Mouse (Mus musculus): ENCODE measurements around the gene Fgb.

DNA sequence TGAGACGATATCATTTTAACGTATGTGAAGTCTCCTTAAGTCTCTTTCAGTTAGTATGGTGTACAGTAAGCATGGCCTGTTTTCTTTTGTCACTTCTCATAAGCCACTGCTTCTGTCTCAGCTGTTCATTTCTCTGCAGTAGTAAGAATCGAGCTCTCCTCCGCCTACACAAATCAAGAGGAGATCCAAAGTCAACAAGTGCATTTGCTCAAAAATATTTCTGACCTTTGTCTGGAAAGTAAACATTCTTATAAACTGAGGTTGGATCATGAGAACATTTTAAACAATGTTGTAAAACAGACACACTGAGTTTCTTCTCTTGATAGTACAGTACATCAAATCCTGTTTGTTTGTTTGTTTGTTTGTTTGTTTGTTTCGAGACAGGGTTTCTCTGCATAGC lies 998 bp upstream of the Fgb start:
- TF ChIP-seq POLR2A (IDR thresholded peaks at IDR 0.05; ENCODE audit: control insufficient read depth, extremely low read depth, insufficient read depth, low read length, poor library complexity) (no peak), CTCF (IDR thresholded peaks at IDR 0.05; ENCODE audit: borderline replicate concordance, control insufficient read depth, extremely low read depth, insufficient read depth, low read length, poor library complexity) (no peak)
